Mouse (Mus musculus): Measurements from ENCODE around the gene Dock11. TPM values are rescaled to one million over a fixed set of nuclear protein-coding genes. Genes with fewer than 3 reads are reported as not detected.

The Dock11 gene
- total RNA-seq (2017), result 250 and 253 TPM in 2 replicates

- peak; percentile 92 for ATAC-seq (ENCODE audit: extremely low read depth, insufficient number of reproducible peaks, low FRiP score, poor library complexity, severe bottlenecking)
Measured at GRCm38 (mm10) chrX:35888087-35888895, at the start of gene Dock11. Gene Dock11 (plus strand): TSS chrX:35888832.

DNA sequence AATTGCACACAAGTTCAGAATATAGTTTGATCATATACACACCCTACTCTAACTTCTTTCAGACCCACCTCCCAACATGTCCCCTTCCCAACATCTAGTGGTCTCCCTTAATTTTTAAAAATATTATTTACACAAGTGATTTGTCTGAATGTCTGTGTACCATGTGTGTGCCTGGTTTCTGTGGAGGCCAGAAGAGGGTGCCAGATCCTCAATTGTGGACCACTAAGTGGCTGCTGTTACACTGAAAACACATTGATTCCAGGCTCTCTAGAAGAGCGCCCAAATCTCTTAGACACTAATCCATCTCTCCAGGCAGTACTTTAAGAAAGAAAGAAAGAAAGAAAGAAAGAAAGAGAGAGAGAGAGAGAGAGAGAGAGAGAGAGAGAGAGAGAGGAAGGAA is 8.9 kb upstream of the Dock11 start:
- 0 out of 2 replicates have a peak, but pooled peaks have one; percentile 55 for ATAC-seq (ENCODE audit: extremely low read depth, insufficient number of reproducible peaks, low FRiP score, poor library complexity, severe bottlenecking)

GRCm38 (mm10) chrX:35888945-35889799 is 540 bp downstream of the Dock11 start:
- peak; percentile 65; the same call in 1 of the 2 replicates for ATAC-seq (ENCODE audit: extremely low read depth, insufficient number of reproducible peaks, low FRiP score, poor library complexity, severe bottlenecking)

DNA sequence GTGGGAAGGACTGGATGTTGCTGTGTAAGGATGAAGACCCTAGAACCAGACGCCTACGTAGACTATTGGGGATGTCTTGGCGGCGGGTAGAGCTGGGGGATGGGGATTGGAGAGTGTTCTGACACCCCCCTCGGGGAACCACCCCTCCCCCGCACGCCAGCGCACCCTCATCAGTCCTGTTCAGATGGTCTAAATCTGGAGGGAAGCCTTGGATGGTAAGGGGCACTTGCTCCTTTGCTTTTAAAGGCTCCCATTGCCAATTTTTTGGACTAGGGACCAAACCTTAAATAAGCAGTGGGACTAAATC is 1.1 kb downstream of the Dock11 start:
- ATAC-seq (ENCODE audit: extremely low read depth, insufficient number of reproducible peaks, low FRiP score, poor library complexity, severe bottlenecking), result no peak

GRCm38 (mm10) chrX:35891534-35892125 is 3.0 kb downstream of the Dock11 start:
- ATAC-seq (ENCODE audit: extremely low read depth, insufficient number of reproducible peaks, low FRiP score, poor library complexity, severe bottlenecking), result no peak

- ATAC-seq (ENCODE audit: extremely low read depth, insufficient number of reproducible peaks, low FRiP score, poor library complexity, severe bottlenecking), result no peak
Measured at GRCm38 (mm10) chrX:35892377-35892776, 3.7 kb downstream of the Dock11 start.

DNA sequence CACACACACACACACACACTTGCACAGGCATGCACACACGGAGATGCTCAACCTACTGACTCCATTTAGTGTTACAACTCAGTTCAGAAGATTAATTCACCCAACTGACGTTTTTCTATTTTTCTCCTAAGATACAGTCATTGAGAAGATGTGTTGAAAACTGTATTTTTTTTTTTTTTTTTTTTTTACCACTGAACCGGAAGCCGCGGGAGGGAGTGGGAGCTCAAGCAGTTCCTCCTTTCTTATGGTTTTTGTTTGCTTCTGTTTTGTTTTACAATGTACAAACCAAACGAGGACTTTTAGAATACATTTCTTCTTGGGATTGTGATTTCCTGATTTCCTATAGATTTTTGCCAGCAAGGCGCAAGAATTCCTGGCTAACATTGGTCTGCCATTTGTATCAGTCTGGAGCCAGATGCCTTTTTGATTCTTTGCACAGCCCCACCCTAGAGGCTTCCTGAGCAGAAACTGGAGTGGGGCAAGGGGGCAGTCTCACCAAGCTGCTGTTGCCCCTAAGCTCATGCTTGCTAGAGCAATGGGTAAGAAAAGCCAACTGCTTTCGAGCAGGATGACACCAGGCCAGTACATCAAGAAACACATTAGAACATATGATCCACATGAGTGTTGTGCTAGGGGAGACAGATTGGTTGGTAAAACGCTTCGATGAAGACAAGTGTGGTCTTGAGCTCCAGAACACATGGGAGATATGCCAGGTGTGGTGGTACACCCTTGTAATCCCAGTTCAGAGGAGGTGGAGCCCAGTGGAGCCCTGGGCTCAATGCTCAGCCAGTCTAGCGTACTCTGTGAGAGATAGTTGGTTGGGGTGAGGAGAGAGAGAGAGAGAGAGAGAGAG is 9.2 kb downstream of the Dock11 start:
- peak; percentile 23; the same call in 1 of the 2 replicates for ATAC-seq (ENCODE audit: extremely low read depth, insufficient number of reproducible peaks, low FRiP score, poor library complexity, severe bottlenecking)

- peak; percentile 46; the same call in 1 of the 2 replicates for ATAC-seq (ENCODE audit: extremely low read depth, insufficient number of reproducible peaks, low FRiP score, poor library complexity, severe bottlenecking)
Measured at GRCm38 (mm10) chrX:35898501-35898766, 9.8 kb downstream of the Dock11 start.

DNA sequence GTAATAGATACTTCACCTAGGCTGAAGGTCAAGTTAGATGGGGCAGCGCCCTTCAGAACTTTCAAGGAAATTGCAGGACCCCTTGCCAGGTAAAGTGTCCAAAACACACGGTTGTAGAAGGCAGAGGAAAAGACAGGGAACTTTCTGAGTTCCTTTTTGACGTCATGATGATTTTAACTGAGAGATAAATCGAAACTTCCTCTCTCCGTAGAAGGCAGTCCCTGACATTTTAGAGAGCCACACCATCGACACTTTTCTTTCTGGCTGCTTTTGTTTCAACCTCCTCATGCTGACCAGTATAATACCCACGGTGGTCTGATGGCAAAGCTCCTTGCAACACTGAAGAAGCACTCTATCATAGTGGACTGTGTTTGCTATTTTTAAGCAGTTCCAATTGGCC is 15.7 kb downstream of the Dock11 start:
- ATAC-seq (ENCODE audit: extremely low read depth, insufficient number of reproducible peaks, low FRiP score, poor library complexity, severe bottlenecking), result no peak

DNA sequence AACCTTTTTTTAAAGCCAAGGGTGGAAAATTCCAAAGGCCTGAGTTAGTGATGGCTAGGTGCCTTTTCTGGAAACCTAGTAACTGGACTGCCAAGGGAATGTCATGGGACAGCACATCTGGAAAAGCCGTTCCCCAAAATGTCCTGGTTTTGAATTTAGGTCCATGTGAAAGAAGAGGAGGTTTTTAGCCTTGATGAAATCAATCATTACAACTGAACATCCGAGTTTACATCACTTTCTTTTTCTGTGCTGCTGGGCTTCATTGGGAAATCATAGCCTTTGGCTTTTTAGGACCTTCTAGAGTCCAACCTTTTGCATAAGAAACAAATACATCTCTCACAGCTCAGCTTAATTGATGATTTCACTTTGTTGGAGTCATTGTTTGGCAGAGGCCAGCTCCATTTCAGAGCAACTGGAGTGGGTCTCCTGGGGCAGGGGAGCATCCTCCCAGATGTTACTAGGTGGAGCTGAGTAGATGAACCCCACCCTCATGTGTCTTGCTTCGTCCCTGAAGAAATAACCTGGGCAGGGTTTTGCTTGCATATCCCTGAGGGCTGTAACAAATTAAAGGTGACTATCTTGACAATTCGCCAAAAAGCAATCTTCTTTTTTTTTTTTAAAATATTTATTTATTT is 18.2 kb downstream of the Dock11 start:
- ATAC-seq (ENCODE audit: extremely low read depth, insufficient number of reproducible peaks, low FRiP score, poor library complexity, severe bottlenecking), result no peak

GRCm38 (mm10) chrX:35919558-35919957 is 30.9 kb downstream of the Dock11 start:
- no peak for ATAC-seq (ENCODE audit: extremely low read depth, insufficient number of reproducible peaks, low FRiP score, poor library complexity, severe bottlenecking)

DNA sequence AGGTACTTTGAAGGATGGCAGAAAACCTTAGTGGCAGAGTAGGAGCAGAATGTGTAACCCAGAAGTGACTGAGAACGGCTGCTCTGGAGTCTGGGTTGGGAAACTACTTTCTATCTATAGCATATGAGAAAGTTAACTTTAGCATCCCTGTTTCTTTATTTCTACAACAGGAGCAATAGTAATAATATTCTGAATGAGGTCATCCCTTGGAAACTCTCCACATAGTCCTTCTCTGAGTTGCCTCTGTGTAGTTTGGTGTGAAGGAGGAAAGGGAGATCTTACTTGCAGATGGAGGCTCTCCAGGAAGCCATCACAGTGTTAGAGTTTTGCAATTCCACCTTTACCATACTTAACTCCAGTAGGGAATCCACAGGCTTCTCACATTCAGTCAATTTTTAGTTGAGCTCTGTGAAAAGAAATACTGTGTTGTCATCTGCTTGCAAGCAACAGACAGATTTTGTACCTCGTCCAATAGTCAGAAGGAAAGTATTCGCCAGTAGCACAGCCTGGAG is 31.5 kb downstream of the Dock11 start:
- ATAC-seq (ENCODE audit: extremely low read depth, insufficient number of reproducible peaks, low FRiP score, poor library complexity, severe bottlenecking), result no peak

GRCm38 (mm10) chrX:35921922-35922321 is 33.3 kb downstream of the Dock11 start:
- ATAC-seq (ENCODE audit: extremely low read depth, insufficient number of reproducible peaks, low FRiP score, poor library complexity, severe bottlenecking), result no peak

GRCm38 (mm10) chrX:35924705-35925264 is 36.2 kb downstream of the Dock11 start:
- ATAC-seq (ENCODE audit: extremely low read depth, insufficient number of reproducible peaks, low FRiP score, poor library complexity, severe bottlenecking), result no peak

- peak; percentile 55; the same call in 1 of the 2 replicates for ATAC-seq (ENCODE audit: extremely low read depth, insufficient number of reproducible peaks, low FRiP score, poor library complexity, severe bottlenecking)
Measured at GRCm38 (mm10) chrX:35930094-35930933, 41.7 kb downstream of the Dock11 start.

DNA sequence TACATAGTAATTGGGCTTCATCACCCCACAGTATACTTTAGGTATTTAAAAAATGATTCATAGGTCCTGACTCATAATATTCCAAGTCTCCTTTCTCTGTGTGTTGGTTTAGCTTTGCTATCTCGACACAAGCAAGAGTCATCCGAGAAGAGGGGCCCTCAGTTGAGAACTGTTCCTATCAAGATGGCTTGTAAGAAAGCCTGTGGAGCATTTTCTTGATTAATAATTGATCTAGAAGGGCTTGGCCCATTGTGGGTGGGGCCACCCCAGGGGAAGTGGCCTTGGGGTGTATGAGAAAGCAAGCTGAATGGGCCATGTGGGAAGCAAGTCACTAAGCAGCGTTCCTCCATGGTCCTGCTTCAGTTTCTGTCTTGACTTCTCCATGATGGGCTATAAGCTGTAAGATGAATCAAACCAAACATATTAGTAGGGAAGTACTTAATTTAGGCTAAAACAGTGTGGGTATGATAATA is 42.3 kb downstream of the Dock11 start:
- ATAC-seq (ENCODE audit: extremely low read depth, insufficient number of reproducible peaks, low FRiP score, poor library complexity, severe bottlenecking), result 0 out of 2 replicates have a peak, but pooled peaks have one; percentile 19

GRCm38 (mm10) chrX:35931945-35932344 is 43.3 kb downstream of the Dock11 start:
- no peak for ATAC-seq (ENCODE audit: extremely low read depth, insufficient number of reproducible peaks, low FRiP score, poor library complexity, severe bottlenecking)

Data from neutrophil, adult 5-6 weeks (primary cell).